Mouse (Mus musculus) effector memory CD4-positive, alpha-beta T cell, adult 5 months (primary cell): ENCODE results near the gene Serinc4. TPM values are rescaled to one million over a fixed set of nuclear protein-coding genes. Genes with fewer than 3 reads are reported as not detected.

ENCODE experiments used
- polyA plus RNA-seq: library from polyadenylated mRNA; unstranded; fragments of 100-300 nt; shearing (Covaris generic); gene quantifications from one replicate; pipeline ENCODE4 v1.2.1, GENCODE M21; 2017

The Serinc4 gene
- not detected for polyA plus RNA-seq

GRCm38 (mm10) chr2:121456692-121457642 is at the start of gene Serinc4:
Gene Serinc4 (minus strand): TSS chr2:121456781.

GRCm38 (mm10) chr2:121473301-121474179 is 17.0 kb upstream of the Serinc4 start, which contains the start of gene Mfap1b:
Gene Mfap1b (minus strand): TSS chr2:121474067.

GRCm38 (mm10) chr2:121452990-121453389 is 3.6 kb downstream of the Serinc4 start, which contains the start of gene Hypk:
Gene Hypk (plus strand): TSS chr2:121453290.

GRCm38 (mm10) chr2:121448739-121449535 is 7.6 kb downstream of the Serinc4 start, which contains the start of gene Serf2:
Gene Serf2 (plus strand): TSS chr2:121449195.

GRCm38 (mm10) chr2:121444178-121444577 is 12.4 kb downstream of the Serinc4 start, which contains the start of gene Ell3:
Gene Ell3 (minus strand): TSS chr2:121444278.

GRCm38 (mm10) chr2:121413387-121414042 is 43.1 kb downstream of the Serinc4 start, which contains the start of the genes Pdia3 and Catsper2:
Gene Pdia3 (plus strand): TSS chr2:121413775.
Gene Catsper2 (minus strand): TSS chr2:121413792.

Other genes starting within 250 kb of the Serinc4 start
- gene Trp53bp1, start 185.4 kb downstream of the Serinc4 start, polyA plus RNA-seq, result 69.7 TPM
- gene Map1a, start 167.2 kb downstream of the Serinc4 start, polyA plus RNA-seq, result not detected
- gene Ppip5k1, start 101.4 kb downstream of the Serinc4 start, polyA plus RNA-seq, result 13.4 TPM
- gene Ckmt1, start 99.1 kb downstream of the Serinc4 start, polyA plus RNA-seq, result not detected
- gene Strc, start 69.6 kb downstream of the Serinc4 start, polyA plus RNA-seq, result 0.59 TPM
- gene Pdia3, start 43.0 kb downstream of the Serinc4 start, polyA plus RNA-seq, result 371 TPM
- 1.8 TPM for gene Catsper2, start 43.0 kb downstream of the Serinc4 start, polyA plus RNA-seq
- gene Ell3, start 12.5 kb downstream of the Serinc4 start, polyA plus RNA-seq, result 0.45 TPM
- 338 TPM for gene Serf2, start 7.6 kb downstream of the Serinc4 start, polyA plus RNA-seq
- 103 TPM for gene Hypk, start 3.5 kb downstream of the Serinc4 start, polyA plus RNA-seq
- gene Mfap1b, start 17.3 kb upstream of the Serinc4 start, polyA plus RNA-seq, result 108 TPM
- gene Mfap1a, start 49.9 kb upstream of the Serinc4 start, polyA plus RNA-seq, result 30.9 TPM
- gene Wdr76, start 49.9 kb upstream of the Serinc4 start, polyA plus RNA-seq, result 3.8 TPM